Mouse (Mus musculus): ENCODE data around the gene Mbnl1.

- no peak for TF ChIP-seq CTCF (IDR thresholded peaks at IDR 0.05)
- TF ChIP-seq EP300 (IDR thresholded peaks at IDR 0.05): no peak
Measured at GRCm38 (mm10) chr3:60568171-60568684, 95.6 kb downstream of the Mbnl1 start.
